Mouse (Mus musculus): ENCODE results near the gene Cux1.

Gene Cux1

GRCm38 (mm10) chr5:136502491-136503086 lies 64.7 kb downstream of the Cux1 start:
- DNase-seq, result no peak

GRCm38 (mm10) chr5:136500307-136500871 lies 66.9 kb downstream of the Cux1 start:
- no peak for DNase-seq

- no peak for DNase-seq
Measured at GRCm38 (mm10) chr5:136499316-136499715, 68.0 kb downstream of the Cux1 start.

- DNase-seq, result no peak
Measured at GRCm38 (mm10) chr5:136498741-136499140, 68.5 kb downstream of the Cux1 start.

DNA sequence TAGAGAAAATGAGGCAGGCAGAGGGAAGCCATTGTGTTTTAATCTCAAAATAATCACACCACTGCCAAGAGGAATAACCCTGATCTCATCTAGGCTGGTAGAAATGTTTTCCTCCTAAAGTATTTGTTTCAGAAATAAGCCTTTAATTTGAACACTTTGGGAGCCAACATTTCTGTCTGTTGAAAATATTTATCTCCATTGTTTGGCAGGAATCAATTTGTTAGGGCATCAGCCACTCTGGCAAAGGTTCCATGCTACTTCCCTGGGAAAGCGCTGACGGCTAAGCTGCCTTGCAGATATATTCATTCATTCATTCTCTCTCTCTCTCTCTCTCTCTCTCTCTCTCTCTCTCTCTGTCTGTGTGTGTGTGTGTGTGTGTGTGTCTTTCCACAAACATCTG lies 70.0 kb downstream of the Cux1 start:
- no peak for DNase-seq

DNA sequence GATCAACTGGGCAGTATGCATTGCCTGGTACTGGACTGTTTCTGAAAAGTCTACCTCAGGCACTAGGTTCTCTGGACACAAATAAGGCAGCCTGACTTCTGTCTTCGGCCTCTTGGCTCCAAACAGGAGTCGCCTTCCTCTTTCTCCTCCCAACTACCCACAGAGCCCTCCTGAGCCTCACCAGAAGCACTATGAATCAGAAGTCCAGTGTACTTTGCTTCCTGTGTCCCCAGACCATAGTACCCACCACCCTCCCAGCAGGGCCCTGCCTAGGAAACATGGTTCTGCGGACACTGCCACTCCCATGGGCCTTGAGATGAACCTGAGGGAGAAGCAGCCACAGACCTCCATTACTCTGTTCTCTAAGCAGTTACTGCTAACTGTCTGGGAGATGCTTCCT lies 71.7 kb downstream of the Cux1 start:
- no peak for DNase-seq

- DNase-seq, result no peak
Measured at GRCm38 (mm10) chr5:136494927-136495326, 72.4 kb downstream of the Cux1 start.

DNA sequence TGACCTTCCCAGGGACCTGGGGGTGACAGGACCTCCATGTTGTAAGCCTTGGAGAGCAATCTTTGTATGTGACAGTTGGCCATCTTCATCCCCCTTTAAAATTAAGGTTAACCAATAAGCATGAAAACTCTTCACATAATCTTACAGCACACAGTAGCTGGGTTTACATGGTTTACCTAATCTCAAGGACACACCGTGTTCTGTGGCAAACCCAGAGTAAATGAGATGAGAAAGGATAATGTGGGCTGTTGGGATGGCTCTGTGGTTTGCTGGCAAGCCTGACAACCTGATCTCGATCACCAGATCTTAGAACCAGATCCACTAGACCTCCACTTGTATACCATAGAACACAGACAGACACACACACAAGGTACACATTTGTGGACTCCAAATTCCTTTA lies 73.0 kb downstream of the Cux1 start:
- no peak for DNase-seq

GRCm38 (mm10) chr5:136489450-136489849 lies 77.8 kb downstream of the Cux1 start:
- no peak for DNase-seq

- DNase-seq, result no peak
Measured at GRCm38 (mm10) chr5:136488721-136489120, 78.6 kb downstream of the Cux1 start.

- no peak for DNase-seq
Measured at GRCm38 (mm10) chr5:136488223-136488622, 79.1 kb downstream of the Cux1 start.

- no peak for DNase-seq
Measured at GRCm38 (mm10) chr5:136487397-136488093, 79.7 kb downstream of the Cux1 start.

DNA sequence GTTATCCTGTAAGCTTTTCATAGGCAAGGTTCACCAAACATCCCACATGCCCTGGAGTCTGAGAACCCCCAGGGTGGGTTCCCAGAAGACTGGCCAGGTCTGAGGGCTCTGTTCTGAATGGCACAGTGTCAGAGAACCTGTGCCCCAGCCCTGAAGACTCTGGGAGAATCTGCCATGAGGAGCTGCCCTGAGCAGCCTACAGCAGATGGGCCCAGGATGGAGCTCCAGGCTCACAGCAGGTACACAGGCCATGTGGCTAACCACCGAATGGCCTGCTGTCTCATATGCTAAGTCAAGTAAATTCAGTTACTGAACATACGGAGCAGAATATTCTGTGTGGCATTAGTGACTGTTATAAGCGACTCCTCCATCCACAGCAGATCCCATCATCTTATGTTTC lies 80.9 kb downstream of the Cux1 start:
- no peak for DNase-seq

DNA sequence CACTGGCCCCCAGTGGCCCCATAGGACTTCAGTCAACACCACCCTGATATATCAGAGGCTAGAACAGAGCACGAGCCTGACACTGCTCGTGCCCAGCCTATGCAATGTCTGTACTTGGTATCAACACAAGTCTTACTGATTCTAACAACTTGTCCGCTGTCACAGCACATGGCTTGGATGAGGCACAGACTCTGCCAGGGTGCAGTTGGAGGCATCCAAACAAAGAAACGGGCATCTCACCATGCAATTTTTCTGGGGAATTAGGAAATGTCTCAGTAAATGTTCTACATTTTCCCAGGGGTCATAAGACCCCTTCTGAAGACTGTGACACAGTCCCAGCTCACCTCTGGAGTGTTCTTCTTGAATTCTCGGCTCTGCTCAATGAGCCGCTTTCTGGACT lies 81.9 kb downstream of the Cux1 start:
- no peak for DNase-seq

DNA sequence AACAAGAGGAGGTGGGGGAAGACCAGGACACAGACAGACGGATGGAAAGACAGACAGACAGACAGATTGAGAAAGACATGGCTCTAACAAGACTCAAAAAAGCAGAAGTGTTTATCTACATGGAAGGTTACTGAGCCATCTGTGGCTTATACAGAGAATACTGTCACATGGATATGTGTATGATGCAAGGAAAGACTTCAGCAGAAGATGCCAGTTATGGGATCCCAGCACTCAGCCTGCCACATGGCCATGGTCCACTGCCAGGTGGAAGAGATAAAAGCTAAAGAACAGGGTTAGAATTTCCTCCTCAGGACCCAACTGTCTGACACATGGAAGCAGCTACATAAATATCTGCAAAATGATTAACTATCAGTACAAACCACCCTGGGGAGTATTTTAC lies 84.9 kb downstream of the Cux1 start:
- DNase-seq, result no peak

GRCm38 (mm10) chr5:136480541-136480940 lies 86.7 kb downstream of the Cux1 start:
- no peak for DNase-seq

DNA sequence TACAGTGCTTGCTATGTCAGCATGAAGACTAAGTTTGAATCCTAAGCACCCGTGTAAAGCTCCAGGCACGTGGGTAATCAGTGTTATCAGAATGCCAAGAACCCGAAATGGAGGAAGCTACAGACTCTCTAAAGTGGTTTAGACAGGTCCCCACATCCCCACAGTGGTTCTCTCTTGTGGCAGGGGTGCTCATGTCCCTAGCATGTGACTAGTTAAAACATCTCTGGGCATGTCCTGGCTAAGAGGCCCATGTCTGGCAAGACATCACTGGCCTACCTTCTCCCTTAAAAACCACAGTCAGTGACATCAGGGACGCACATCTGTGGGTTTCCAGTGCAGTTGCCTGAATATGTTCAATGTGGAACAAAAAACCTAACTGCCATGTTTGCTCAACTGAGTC lies 87.5 kb downstream of the Cux1 start:
- no peak for DNase-seq

DNA sequence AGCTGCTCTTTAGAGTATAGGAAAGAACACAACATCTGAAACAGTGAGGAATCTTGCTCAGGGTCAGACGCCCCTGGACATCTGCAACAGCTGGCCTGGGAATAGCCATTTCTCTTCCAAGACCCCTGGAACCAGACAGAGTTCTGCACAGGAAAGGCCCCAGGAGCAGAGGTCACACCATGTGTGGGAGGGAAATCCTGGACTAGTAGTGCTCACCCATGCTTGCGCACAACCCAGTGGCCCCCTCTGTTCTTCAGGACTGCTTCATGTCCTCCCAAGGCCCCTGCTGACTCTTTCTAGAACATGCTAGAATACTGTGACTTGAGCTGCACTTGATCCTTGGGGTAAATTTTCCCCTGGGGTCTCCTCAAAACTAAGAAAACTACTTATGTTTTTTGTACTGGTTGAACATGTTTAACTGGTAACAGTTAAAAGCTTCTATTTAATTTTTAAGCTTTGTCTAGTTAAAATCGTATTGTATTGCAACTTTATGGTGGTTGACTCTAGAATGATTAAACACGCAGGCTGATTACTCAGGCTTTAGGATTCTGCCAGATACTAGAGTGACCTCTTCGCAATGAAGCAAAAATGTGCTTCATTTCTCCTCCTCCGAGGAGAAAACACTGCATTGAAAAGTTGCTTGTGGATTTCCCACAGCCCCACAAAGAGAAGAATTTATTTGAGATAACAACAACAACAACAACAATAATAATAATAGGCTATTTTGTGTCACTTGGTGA lies 88.1 kb downstream of the Cux1 start:
- DNase-seq, result no peak

DNA sequence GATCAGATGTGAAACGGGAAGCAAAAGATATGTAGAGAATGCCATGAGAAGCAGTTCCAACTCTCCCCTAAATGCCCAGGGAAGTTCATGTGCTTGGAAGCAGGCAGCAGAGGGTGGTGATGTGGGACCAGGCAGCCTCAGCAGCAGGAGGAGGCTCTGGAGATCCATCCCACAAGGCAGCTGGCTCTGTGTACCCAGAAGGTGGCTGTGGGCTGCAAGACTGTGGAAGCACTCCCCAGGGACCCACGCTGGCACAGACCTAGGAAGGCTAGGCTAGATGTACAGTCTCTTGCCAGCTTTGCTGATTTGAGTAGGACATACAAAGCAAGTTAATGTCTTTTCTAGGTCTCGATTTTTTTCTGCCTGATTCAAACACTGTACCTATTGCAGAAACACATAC lies 91.0 kb downstream of the Cux1 start:
- no peak for DNase-seq

GRCm38 (mm10) chr5:136475161-136475560 lies 92.1 kb downstream of the Cux1 start:
- no peak for DNase-seq

DNA sequence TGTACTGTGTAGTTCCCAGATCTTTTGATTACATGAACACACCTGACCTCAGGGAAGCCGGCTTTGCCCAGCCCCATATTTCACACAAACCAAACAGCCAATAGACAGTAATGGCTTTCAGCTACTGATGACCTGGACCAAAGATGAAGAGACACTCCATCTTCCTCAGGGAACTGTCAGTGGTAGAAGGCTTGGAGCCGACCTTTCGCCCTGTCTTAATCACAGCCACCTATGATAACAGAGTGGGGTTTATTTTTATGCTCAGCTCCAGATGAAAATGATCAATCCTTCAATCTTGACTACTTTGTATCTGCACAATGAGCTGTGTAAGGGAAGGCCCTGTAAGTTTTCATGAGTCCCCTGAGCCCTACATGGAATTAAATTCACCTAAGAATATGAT lies 93.2 kb downstream of the Cux1 start:
- no peak for DNase-seq

DNA sequence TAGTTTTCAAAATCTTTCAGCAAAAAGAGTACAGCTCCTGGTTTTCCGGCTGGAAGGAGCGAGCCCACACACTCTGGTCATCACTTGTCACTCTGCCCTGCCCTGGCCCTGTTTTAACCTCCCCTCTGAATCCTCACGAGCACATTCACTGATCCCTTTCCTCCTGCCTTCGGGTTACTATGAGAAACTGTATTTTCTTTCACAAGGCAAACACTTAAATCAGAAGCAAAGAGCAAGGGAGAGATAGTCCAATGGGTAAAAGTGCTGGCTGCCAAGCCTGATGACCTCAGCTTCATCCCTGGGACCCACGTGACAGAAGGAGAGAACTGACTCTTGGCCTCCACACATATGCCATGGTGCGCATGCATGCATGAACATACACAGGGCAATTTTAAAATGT lies 94.0 kb downstream of the Cux1 start:
- no peak for DNase-seq

DNA sequence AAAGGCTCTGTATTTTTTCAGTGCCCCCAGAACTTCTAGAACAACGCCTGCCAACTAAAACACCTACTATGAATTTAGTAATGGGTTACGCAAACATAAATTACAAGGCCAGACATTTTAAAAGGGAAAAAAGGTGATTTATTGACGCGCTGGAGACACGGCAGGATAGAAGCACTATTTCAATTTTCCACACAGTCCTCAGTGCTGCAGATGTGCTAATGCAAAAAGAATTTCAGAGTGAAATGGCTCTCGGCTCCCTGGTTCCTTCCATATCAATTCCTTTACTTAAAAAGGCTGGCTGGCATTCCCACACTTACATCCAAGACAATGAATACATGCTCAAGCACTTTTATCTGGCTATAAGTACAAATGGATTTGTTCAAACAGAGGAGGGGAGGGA lies 94.4 kb downstream of the Cux1 start:
- no peak for DNase-seq

All from lung, postnatal 4 days (tissue).